Mouse (Mus musculus): ENCODE results near the gene Tgif1. TPM values are rescaled to one million over a fixed set of nuclear protein-coding genes. Genes with fewer than 3 reads are reported as not detected.
A peak's percentile ranks its signal among the peaks of the same experiment; 100 is the strongest.
"Not testable (repeated sequence)": the region's sequence is repeated elsewhere in the genome, so short reads cannot be mapped to it uniquely, and the experiment has no call there.

Tgif1 gene
- polyA plus RNA-seq, 1 experiment = 227 TPM

GRCm38 (mm10) chr17:70829217-70829616, 24.1 kb downstream of the Tgif1 start:
- TF ChIP-seq CTCF (IDR thresholded peaks at IDR 0.05; ENCODE audit: low read depth, low read length) (no peak), POLR2A (IDR thresholded peaks at IDR 0.05; ENCODE audit: insufficient read depth, low read length) (no peak)
- Histone ChIP-seq H3K27me3 (ENCODE audit: control insufficient read depth, insufficient read depth, low read length, poor library complexity, severe bottlenecking) (no peaks in the 10 kb centered on the region), H3K27ac (ENCODE audit: insufficient read depth, low read length) (peak overlapping the region; percentile 100), H3K36me3 (ENCODE audit: control insufficient read depth, insufficient read depth, low read length, poor library complexity, severe bottlenecking) (no peaks in the 10 kb centered on the region), H3K9ac (ENCODE audit: low read depth, poor library complexity, severe bottlenecking) (peak overlapping the region; percentile 76), H3K4me1 (ENCODE audit: control insufficient read depth, insufficient read depth, low read length) (peaks cover 6% of the 10 kb centered on the region), H3K9me3 (replicated peaks; ENCODE audit: control insufficient read depth, insufficient read depth, low read length, poor library complexity, severe bottlenecking) (no peaks in the 10 kb centered on the region), H3K4me3 (ENCODE audit: low read depth, low read length) (peak overlapping the region; percentile 30)

- peak overlapping the region; percentile 100 for H3K27ac ChIP-seq (ENCODE audit: insufficient read depth, low read length)
- no peaks in the 10 kb centered on the region for H3K27me3 ChIP-seq (ENCODE audit: control insufficient read depth, insufficient read depth, low read length, poor library complexity, severe bottlenecking)
- H3K9ac ChIP-seq (ENCODE audit: low read depth, poor library complexity, severe bottlenecking) = peak overlapping the region; percentile 76; the same call in 1 of the 2 replicates
Observed at GRCm38 (mm10) chr17:70828569-70828968, 24.8 kb downstream of the Tgif1 start.

GRCm38 (mm10) chr17:70828180-70828528, 25.2 kb downstream of the Tgif1 start:
- H3K9me3 ChIP-seq (replicated peaks; ENCODE audit: control insufficient read depth, insufficient read depth, low read length, poor library complexity, severe bottlenecking) = no peaks in the 10 kb centered on the region
- H3K36me3 ChIP-seq (ENCODE audit: control insufficient read depth, insufficient read depth, low read length, poor library complexity, severe bottlenecking) = no peaks in the 10 kb centered on the region
- peak overlapping the region; percentile 57; the same call in 1 of the 2 replicates for H3K9ac ChIP-seq (ENCODE audit: low read depth, poor library complexity, severe bottlenecking)
- H3K27ac ChIP-seq (ENCODE audit: insufficient read depth, low read length) = peak overlapping the region; percentile 100
- no peaks in the 10 kb centered on the region for H3K27me3 ChIP-seq (ENCODE audit: control insufficient read depth, insufficient read depth, low read length, poor library complexity, severe bottlenecking)
- H3K4me3 ChIP-seq (ENCODE audit: low read depth, low read length) = no peak overlapping the region
- H3K4me1 ChIP-seq (ENCODE audit: control insufficient read depth, insufficient read depth, low read length) = peaks cover 6% of the 10 kb centered on the region
- TF ChIP-seq EP300 (IDR thresholded peaks at IDR 0.05; ENCODE audit: insufficient read depth, low read depth, low read length) (peak; percentile 99), POLR2A (IDR thresholded peaks at IDR 0.05; ENCODE audit: insufficient read depth, low read length) (no peak), CTCF (IDR thresholded peaks at IDR 0.05; ENCODE audit: low read depth, low read length) (no peak)

More at GRCm38 (mm10) chr17:70828569-70828968, 24.8 kb downstream of the Tgif1 start:
- H3K9me3 ChIP-seq (replicated peaks; ENCODE audit: control insufficient read depth, insufficient read depth, low read length, poor library complexity, severe bottlenecking) = no peaks in the 10 kb centered on the region
- TF ChIP-seq POLR2A (IDR thresholded peaks at IDR 0.05; ENCODE audit: insufficient read depth, low read length) = no peak
- TF ChIP-seq EP300 (IDR thresholded peaks at IDR 0.05; ENCODE audit: insufficient read depth, low read depth, low read length) = peak; percentile 100
- H3K36me3 ChIP-seq (ENCODE audit: control insufficient read depth, insufficient read depth, low read length, poor library complexity, severe bottlenecking) = no peaks in the 10 kb centered on the region
- H3K4me3 ChIP-seq (ENCODE audit: low read depth, low read length) = no peak overlapping the region
- peaks cover 6% of the 10 kb centered on the region for H3K4me1 ChIP-seq (ENCODE audit: control insufficient read depth, insufficient read depth, low read length)

GRCm38 (mm10) chr17:70827463-70828179, 25.7 kb downstream of the Tgif1 start:
- not testable (repeated sequence) for H3K4me1 ChIP-seq (ENCODE audit: control insufficient read depth, insufficient read depth, low read length); H3K27me3 ChIP-seq (ENCODE audit: control insufficient read depth, insufficient read depth, low read length, poor library complexity, severe bottlenecking); H3K9me3 ChIP-seq (replicated peaks; ENCODE audit: control insufficient read depth, insufficient read depth, low read length, poor library complexity, severe bottlenecking); H3K36me3 ChIP-seq (ENCODE audit: control insufficient read depth, insufficient read depth, low read length, poor library complexity, severe bottlenecking); H3K4me3 ChIP-seq (ENCODE audit: low read depth, low read length)
- peak overlapping the region; percentile 39; the same call in 1 of the 2 replicates for H3K9ac ChIP-seq (ENCODE audit: low read depth, poor library complexity, severe bottlenecking)
- H3K27ac ChIP-seq (ENCODE audit: insufficient read depth, low read length) = peak overlapping the region; percentile 100

GRCm38 (mm10) chr17:70826227-70826626, 27.1 kb downstream of the Tgif1 start:
- peak overlapping the region; percentile 37 for H3K9ac ChIP-seq (ENCODE audit: low read depth, poor library complexity, severe bottlenecking)
- no peaks in the 10 kb centered on the region for H3K9me3 ChIP-seq (replicated peaks; ENCODE audit: control insufficient read depth, insufficient read depth, low read length, poor library complexity, severe bottlenecking)
- H3K27ac ChIP-seq (ENCODE audit: insufficient read depth, low read length) = peak overlapping the region; percentile 90
- 0 out of 2 replicates have a peak overlapping the region, but pooled peaks have one; percentile 32 for H3K4me3 ChIP-seq (ENCODE audit: low read depth, low read length)
- H3K4me1 ChIP-seq (ENCODE audit: control insufficient read depth, insufficient read depth, low read length) = peaks cover 4% of the 10 kb centered on the region
- no peaks in the 10 kb centered on the region for H3K36me3 ChIP-seq (ENCODE audit: control insufficient read depth, insufficient read depth, low read length, poor library complexity, severe bottlenecking)
- TF ChIP-seq CTCF (IDR thresholded peaks at IDR 0.05; ENCODE audit: low read depth, low read length) = no peak
- TF ChIP-seq POLR2A (IDR thresholded peaks at IDR 0.05; ENCODE audit: insufficient read depth, low read length) = no peak
- TF ChIP-seq EP300 (IDR thresholded peaks at IDR 0.05; ENCODE audit: insufficient read depth, low read depth, low read length) = peak; percentile 35; the same call in 1 of the 2 replicates
- H3K27me3 ChIP-seq (ENCODE audit: control insufficient read depth, insufficient read depth, low read length, poor library complexity, severe bottlenecking) = no peaks in the 10 kb centered on the region

GRCm38 (mm10) chr17:70823083-70823482, 30.3 kb downstream of the Tgif1 start:
- Histone ChIP-seq H3K4me1 (ENCODE audit: control insufficient read depth, insufficient read depth, low read length) (no peaks in the 10 kb centered on the region), H3K9me3 (replicated peaks; ENCODE audit: control insufficient read depth, insufficient read depth, low read length, poor library complexity, severe bottlenecking) (no peaks in the 10 kb centered on the region), H3K27ac (ENCODE audit: insufficient read depth, low read length) (no peak overlapping the region; the same call in 1 of the 2 replicates), H3K4me3 (ENCODE audit: low read depth, low read length) (peak overlapping the region; percentile 24), H3K9ac (ENCODE audit: low read depth, poor library complexity, severe bottlenecking) (peak overlapping the region; percentile 52), H3K36me3 (ENCODE audit: control insufficient read depth, insufficient read depth, low read length, poor library complexity, severe bottlenecking) (no peaks in the 10 kb centered on the region), H3K27me3 (ENCODE audit: control insufficient read depth, insufficient read depth, low read length, poor library complexity, severe bottlenecking) (no peaks in the 10 kb centered on the region)
- TF ChIP-seq EP300 (IDR thresholded peaks at IDR 0.05; ENCODE audit: insufficient read depth, low read depth, low read length) (no peak), CTCF (IDR thresholded peaks at IDR 0.05; ENCODE audit: low read depth, low read length) (no peak), POLR2A (IDR thresholded peaks at IDR 0.05; ENCODE audit: insufficient read depth, low read length) (no peak)
